Mouse (Mus musculus) cortical plate, adult 2 months (tissue): Measurements from ENCODE around the gene Hmgn2. TPM values are rescaled to one million over a fixed set of nuclear protein-coding genes. Genes with fewer than 3 reads are reported as not detected.
"Not testable (repeated sequence)": the region's sequence is repeated elsewhere in the genome, so short reads cannot be mapped to it uniquely, and the experiment has no call there.

Source experiments
- H3K27ac ChIP-seq: fragments of 200-500 bp; 2 replicates; pipeline ENCODE4 v1.5.1; 2012; ENCODE audit warnings: low read length, control low read depth, inconsistent platforms; ENCODE audit not compliant: insufficient read depth
- H3K4me1 ChIP-seq: fragments of 200-500 bp; 2 replicates; pipeline ENCODE4 v1.6.1; 2011; ENCODE audit warnings: low read length; ENCODE audit not compliant: control insufficient read depth, insufficient read depth
- H3K4me3 ChIP-seq: fragments of 200-500 bp; 2 replicates; pipeline ENCODE4 v1.5.1; 2011; ENCODE audit warnings: mild to moderate bottlenecking, low read length, control low read depth; ENCODE audit not compliant: insufficient read depth
- CTCF ChIP-seq: fragments of 200-500 bp; IDR thresholded peaks from 2 replicates; pipeline ENCODE4 v1.5.1; 2011; ENCODE audit warnings: mild to moderate bottlenecking, control low read depth, low read length; ENCODE audit not compliant: insufficient read depth; ENCODE audit errors: extremely low read depth
- POLR2A ChIP-seq: fragments of 200-500 bp; IDR thresholded peaks from 2 replicates; pipeline ENCODE4 v1.6.1; 2011; ENCODE audit warnings: mild to moderate bottlenecking, low read length, control low read depth; ENCODE audit not compliant: insufficient read depth; ENCODE audit errors: extremely low read depth
- polyA plus RNA-seq: library from polyadenylated mRNA; depleted of rRNA; stranded (reverse); fragments of >200 nt; gene quantifications from 2 replicates; pipeline ENCODE4 v1.2.3, GENCODE M21; 2012

The Hmgn2 gene
- polyA plus RNA-seq, 1 experiment = 158 TPM

DNA sequence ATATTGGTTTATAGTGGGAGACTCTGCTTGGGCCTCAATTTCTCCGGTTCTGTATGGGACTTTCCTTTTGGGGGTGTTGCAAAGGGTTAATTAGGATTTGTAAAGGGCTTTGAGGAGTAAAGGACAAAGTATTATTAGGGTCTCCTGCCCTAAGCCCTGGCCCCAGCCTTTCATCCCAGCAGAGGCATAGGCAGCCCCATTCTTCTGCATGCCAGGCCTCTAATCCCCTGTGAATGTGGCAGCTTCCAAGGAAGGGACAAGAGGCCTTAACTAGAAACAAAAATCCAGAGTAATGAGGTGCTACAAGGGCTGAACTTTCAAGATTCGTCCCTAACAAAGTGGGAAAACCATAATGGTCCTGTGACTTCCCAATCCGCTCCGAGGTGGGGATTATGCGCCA, 34.5 kb upstream of the Hmgn2 start:
- Histone ChIP-seq H3K27ac (no peak overlapping the region), H3K4me1 (no peaks in the 10 kb centered on the region), H3K4me3 (no peak overlapping the region)
- TF ChIP-seq POLR2A = no peak
- TF ChIP-seq CTCF = no peak

DNA sequence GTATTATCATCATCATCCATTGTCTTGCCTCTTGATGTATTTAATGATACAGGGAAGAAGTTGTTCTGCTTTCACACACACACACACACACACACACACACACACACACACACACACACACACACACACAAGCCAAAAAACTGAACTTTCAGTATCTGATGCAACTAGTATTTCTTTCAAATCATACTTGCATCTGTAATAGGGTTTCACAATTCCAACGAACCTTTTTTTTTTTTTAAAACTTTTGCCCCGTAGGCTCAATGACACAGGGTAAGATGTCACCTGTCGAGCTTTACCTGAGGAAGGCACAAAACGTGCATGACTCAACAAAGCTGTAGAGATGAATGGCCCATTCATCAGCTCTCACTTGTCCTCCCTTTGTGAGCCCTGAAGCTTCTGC, 33.8 kb upstream of the Hmgn2 start:
- Histone ChIP-seq H3K4me3 (no peak overlapping the region), H3K4me1 (no peaks in the 10 kb centered on the region), H3K27ac (no peak overlapping the region)
- TF ChIP-seq CTCF (no peak), POLR2A (no peak)

DNA sequence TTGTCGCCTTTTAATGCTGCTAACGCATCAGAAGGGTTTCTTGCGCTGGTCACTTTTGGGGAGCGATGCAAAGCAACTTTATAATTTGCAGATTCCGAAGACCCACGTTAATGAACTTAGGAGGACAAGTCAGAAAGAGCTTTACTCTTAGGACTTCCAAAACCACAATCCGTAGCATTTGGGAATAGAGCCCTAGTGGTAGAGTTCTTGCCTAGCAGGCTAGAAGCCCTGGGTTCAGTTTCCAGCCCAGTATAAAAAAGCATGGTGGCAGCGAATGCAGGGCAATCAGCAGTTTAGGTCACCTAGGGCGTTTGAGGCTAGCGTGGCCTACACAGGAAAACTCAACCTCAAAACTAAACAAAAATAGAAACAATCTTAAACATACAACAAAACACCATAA, 33.3 kb upstream of the Hmgn2 start:
- Histone ChIP-seq H3K4me3 (no peak overlapping the region), H3K27ac (no peak overlapping the region), H3K4me1 (no peaks in the 10 kb centered on the region)
- TF ChIP-seq POLR2A = no peak
- no peak for TF ChIP-seq CTCF

DNA sequence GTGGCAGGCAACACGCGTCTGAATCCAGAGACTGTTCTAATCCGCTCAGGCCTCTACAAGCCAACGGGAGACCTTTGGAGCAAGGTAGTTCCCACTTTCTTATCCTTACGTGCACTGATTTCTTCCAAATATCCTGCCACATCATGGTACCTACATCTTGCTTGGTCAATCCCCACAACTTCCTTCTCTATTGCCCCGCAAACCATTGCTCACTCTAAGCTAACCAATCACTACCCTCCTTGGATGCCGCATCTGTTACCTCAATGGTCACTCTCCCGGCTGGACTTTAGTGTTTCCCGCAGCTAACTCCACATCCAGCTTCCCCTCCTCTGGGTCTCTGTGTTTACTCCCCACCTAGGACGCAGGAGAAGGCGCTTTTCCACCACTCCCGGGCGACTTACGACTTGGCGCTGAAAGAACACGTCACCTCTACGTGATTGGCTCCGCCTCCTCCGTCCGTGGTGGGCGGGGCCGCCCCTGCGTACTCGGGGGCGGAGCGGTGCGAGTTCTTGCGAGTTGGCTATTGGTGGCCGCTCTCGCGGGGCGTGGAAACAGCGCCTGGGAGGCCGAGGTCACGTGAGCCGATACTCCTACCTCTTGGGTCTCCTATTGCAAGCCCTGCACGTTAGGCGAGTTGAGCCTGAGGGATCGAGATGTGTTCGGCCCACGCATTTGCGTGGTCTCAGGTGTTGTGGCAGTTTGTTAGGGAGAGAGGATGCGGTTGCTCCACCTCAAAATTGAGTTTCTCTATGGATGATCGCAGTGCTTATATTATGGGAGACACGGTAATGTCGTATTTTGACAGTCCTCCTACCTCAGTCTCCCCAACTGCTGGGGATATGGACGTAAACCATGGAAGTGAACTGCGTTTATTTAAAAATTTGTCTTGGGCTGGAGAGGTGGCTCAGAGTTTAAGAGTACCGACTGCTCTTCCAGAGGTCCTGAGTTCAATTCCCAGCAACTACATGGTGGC, 32.3 kb upstream of the Hmgn2 start, which contains the start of gene Dhdds:
Dhdds (minus strand) TSS at position 453 of the 973 bp plus-strand sequence.
- peak within 1 kb of the TSS; percentile 80 for H3K4me3 ChIP-seq
- TF ChIP-seq POLR2A (peak; percentile 78), CTCF (no peak)
- no peaks in the 10 kb centered on the region for H3K4me1 ChIP-seq
- H3K27ac ChIP-seq = no peak within 1 kb of the TSS

DNA sequence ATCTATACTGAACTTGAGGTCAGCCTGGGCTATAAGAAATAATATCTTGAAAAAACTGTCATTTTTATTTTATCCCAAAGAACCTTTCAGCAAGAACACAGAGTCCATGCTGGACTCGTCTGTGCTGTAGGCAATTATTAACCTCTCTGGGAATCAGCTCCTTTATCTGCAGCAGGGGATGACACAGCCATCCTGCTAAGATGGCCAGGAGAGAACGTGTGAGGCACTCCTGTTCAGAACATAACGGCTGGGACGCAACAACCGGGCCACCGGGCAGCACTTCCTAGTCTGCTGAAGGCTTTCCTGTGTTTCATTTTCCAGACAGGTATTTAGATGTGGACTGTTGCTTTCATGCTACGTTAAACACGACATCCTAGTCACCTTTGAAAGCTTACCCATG, 26.2 kb upstream of the Hmgn2 start:
- Histone ChIP-seq H3K4me3 (no peak overlapping the region), H3K27ac (no peak overlapping the region), H3K4me1 (no peaks in the 10 kb centered on the region)
- TF ChIP-seq CTCF (no peak), POLR2A (no peak)

DNA sequence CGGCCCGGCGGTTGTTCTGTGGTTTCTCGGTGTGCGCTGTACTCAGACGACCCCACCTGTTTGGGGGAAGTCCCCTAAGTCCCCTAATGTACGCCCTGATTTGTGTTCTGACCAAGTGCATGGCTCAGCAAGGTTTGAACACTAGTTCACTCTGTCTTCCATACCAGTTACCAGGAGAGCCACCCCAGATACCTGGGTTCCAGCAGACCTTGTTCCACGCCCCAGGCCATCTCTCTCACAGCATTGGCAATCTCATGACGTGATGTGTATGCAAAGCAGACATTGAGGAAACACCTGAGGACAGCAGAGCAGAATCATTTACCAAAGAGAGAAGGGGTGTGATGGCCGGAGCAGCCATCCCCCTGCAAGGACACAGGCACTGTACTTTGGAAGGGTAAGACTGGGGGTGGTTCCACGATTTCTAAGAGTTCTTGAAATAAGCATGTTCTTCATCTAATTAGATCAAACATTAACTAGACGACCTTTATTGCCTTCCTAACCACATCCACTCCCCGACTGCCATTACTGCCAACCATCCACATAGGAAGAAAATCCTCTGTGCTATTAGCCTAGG, 22.7 kb upstream of the Hmgn2 start:
- Histone ChIP-seq H3K4me3 (no peak overlapping the region), H3K27ac (no peak overlapping the region), H3K4me1 (no peaks in the 10 kb centered on the region)
- TF ChIP-seq POLR2A = no peak
- TF ChIP-seq CTCF = no peak

DNA sequence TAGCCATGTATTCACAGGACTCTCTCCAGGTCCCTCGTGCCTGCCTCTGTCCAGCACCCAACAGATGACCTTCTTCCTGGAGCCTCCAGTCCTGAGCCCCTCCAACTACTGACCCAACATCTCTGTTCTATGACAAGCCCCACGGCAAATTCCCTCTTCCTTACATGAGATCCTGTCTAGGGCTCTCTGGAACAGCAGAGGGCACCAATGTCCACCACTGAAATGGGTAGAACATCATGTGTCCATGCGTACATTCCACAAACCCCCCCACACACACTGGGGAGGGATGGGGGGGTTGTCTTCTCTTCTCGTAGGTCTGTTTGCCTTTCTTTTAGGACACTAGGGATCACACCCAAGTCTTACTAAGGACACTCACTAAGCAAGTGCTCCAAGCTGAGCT, 21.6 kb upstream of the Hmgn2 start:
- TF ChIP-seq POLR2A = no peak
- peak; percentile 17; the same call in 1 of the 2 replicates for TF ChIP-seq CTCF
- no peaks in the 10 kb centered on the region for H3K4me1 ChIP-seq
- no peak overlapping the region for H3K4me3 ChIP-seq
- no peak overlapping the region for H3K27ac ChIP-seq

DNA sequence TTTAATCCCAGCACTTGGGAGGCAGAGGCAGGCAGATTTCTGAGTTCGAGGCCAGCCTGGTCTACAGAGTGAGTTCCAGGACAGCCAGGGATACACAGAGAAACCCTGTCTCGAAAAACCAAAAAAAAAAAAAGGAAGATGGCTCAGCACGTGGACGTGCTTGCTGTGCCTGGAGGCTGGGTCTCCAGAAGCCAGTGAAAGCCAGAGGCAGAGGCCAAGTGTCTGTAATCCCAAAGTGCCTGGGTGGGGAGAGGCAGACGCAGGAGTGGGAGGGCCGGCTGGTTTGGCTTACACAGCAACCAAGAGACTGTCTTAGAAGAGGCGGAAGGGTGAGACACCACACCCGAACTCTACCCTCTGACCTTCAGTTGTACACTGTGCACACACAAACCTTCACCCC, 19.8 kb upstream of the Hmgn2 start:
- not testable (repeated sequence) for H3K4me1 ChIP-seq, H3K4me3 ChIP-seq, H3K27ac ChIP-seq

DNA sequence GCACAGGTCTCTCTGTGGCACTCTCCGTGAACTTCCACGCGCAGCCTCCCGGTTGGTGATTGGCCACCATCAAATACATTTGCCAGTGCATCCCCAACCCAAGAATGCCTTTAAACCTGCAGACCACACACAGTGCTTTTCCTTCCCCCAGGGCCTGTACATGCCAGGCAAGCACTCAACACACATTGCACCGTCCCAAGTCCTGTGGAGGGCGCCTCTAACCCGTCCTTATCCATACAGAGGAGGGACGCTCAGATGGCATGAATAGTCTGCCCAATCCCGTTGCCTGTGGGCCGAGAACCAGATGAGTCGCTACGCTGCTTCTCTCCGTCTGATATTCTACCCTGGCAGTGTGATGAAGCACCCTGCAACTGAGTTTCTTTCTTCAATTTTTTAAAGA, 14.5 kb upstream of the Hmgn2 start:
- Histone ChIP-seq H3K27ac (no peak overlapping the region), H3K4me1 (no peaks in the 10 kb centered on the region), H3K4me3 (no peak overlapping the region)
- no peak for TF ChIP-seq CTCF
- no peak for TF ChIP-seq POLR2A

DNA sequence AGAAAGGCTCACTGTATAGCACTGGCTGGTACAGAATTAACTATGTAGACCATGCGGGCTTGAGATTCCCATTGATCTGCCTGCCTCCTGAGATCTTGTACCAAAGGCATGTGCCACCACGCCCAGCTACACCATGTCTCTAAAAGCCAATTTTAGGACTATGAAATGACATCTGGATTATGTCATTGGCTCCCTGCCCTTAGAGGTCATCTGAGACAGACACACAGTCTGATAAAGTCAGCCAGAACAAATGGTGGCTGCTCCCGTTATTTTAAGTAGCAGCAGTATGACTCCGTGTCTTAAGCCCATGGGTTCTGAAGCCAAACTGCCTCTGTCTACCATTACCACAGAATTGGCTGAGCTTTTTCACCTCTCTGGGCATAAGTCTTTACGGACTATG, 12.0 kb upstream of the Hmgn2 start:
- no peak overlapping the region for H3K27ac ChIP-seq
- TF ChIP-seq CTCF = no peak
- TF ChIP-seq POLR2A = no peak
- H3K4me3 ChIP-seq = no peak overlapping the region
- no peaks in the 10 kb centered on the region for H3K4me1 ChIP-seq
